Mouse (Mus musculus) forebrain, embryonic 16.5 days (tissue): ENCODE results near the gene Tmem50b. TPM values are rescaled to one million over a fixed set of nuclear protein-coding genes. Genes with fewer than 3 reads are reported as not detected.

Experiments
- ATAC-seq: fragments of 200-750 bp; cut with Nextera tagmentation; 2 replicates; pipeline ENCODE4 v1.8.0; 2017; ENCODE audit warnings: mild to moderate bottlenecking, moderate library complexity
- H3K27ac ChIP-seq: fragments of 300-500 bp; sonication (generic); 2 replicates; pipeline ENCODE4 v1.5.1; 2014; ENCODE audit warnings: low read length, control low read depth
- H3K27me3 ChIP-seq: fragments of 300-500 bp; sonication (generic); replicated peaks from 2 replicates; pipeline ENCODE4 v1.6.1; 2014; ENCODE audit warnings: low read length; ENCODE audit not compliant: control insufficient read depth, insufficient read depth
- H3K36me3 ChIP-seq: fragments of 300-500 bp; sonication (generic); 2 replicates; pipeline ENCODE4 v1.6.1; 2014; ENCODE audit not compliant: control insufficient read depth, insufficient read depth
- H3K4me1 ChIP-seq: fragments of 300-500 bp; sonication (generic); replicated peaks from 2 replicates; pipeline ENCODE4 v1.6.1; 2014; ENCODE audit warnings: low read length; ENCODE audit not compliant: control insufficient read depth, insufficient read depth
- H3K4me2 ChIP-seq: fragments of 300-500 bp; sonication (generic); 2 replicates; pipeline ENCODE4 v1.6.1; 2014; ENCODE audit warnings: mild to moderate bottlenecking, low read length, control low read depth
- H3K4me3 ChIP-seq: fragments of 300-500 bp; sonication (generic); replicated peaks from 2 replicates; pipeline ENCODE4 v1.5.1; 2014; ENCODE audit warnings: mild to moderate bottlenecking, low read length, control low read depth
- H3K9ac ChIP-seq: fragments of 300-500 bp; sonication (generic); replicated peaks from 2 replicates; pipeline ENCODE4 v1.6.1; 2014; ENCODE audit warnings: low read depth, low read length, control low read depth
- H3K9me3 ChIP-seq: fragments of 300-500 bp; sonication (generic); 2 replicates; pipeline ENCODE4 v1.6.1; 2016; ENCODE audit warnings: low read length; ENCODE audit not compliant: control insufficient read depth
- WGBS: fragments of 180-500 bp; shearing (Covaris S2); extraction: QIAGEN DNeasy Blood & Tissue Kit; methylation state at CpG from one replicate; pipeline ENCODE4 v1.1.7; 2014; 5-methylcytosine and 5-hydroxymethylcytosine counted together
- polyA plus RNA-seq: library from polyadenylated mRNA; unstranded; fragments of >200 nt; fragmentation: Nextera tagmentation; extraction: Ambion mirVana; gene quantifications from 2 replicates; pipeline ENCODE4 v1.2.1, GENCODE M21; 2015

Tmem50b gene
- polyA plus RNA-seq, 1 experiment from 2014 or later, result 93.8 TPM

- Histone ChIP-seq H3K9ac (peak within 1 kb of the TSS; percentile 80), H3K27ac (no peak within 1 kb of the TSS), H3K36me3 (peaks cover 9% of the 10 kb centered on the region), H3K27me3 (no peaks in the 10 kb centered on the region), H3K9me3 (no peaks in the 10 kb centered on the region), H3K4me3 (peak within 1 kb of the TSS; percentile 73), H3K4me2 (peak within 1 kb of the TSS; percentile 81), H3K4me1 (peaks cover 5% of the 10 kb centered on the region)
- peak; percentile 97 for ATAC-seq
- WGBS, result 9% methylated on average over 39 of the region's 39 CpGs
Observed at GRCm38 (mm10) chr16:91618511-91619501, 21.2 kb upstream of the Tmem50b start, which contains the start of gene Dnajc28. Gene Dnajc28, minus strand, starts transcription at chr16:91619026.

GRCm38 (mm10) chr16:91614552-91614951 is 17.0 kb upstream of the Tmem50b start:
- Histone ChIP-seq H3K9ac (no peak overlapping the region), H3K9me3 (no peaks in the 10 kb centered on the region), H3K27me3 (no peaks in the 10 kb centered on the region), H3K27ac (no peak overlapping the region), H3K4me1 (peaks cover 5% of the 10 kb centered on the region), H3K4me2 (no peak overlapping the region), H3K4me3 (no peak overlapping the region), H3K36me3 (no peaks in the 10 kb centered on the region)
- 77% methylated on average over 6 of the region's 6 CpGs for WGBS
- no peak for ATAC-seq

DNA sequence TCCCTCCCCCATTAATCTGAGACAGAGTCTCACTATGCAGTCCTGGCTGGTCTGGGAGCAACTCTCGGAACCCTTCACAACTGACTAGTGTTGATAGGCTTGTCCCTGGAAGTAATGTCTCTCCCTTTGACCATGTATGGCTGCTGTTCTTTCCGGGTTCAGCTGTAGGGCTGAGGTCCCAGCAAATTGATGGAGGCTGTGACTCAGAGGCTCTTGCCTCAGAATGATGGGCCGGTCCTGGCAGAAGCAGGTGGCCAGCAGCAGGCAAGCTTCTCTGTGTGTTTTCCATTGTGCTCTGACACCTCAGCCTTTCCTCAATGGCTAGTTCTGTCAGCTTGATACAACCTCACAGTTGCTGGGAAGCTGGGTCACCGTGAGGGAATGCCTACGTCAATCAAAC is 14.9 kb upstream of the Tmem50b start:
- Histone ChIP-seq H3K27me3 (no peaks in the 10 kb centered on the region), H3K9me3 (no peaks in the 10 kb centered on the region), H3K27ac (no peak overlapping the region), H3K4me1 (no peaks in the 10 kb centered on the region), H3K4me3 (no peak overlapping the region), H3K36me3 (no peaks in the 10 kb centered on the region), H3K4me2 (no peak overlapping the region), H3K9ac (no peak overlapping the region)
- WGBS, result 80% methylated on average over 5 of the region's 5 CpGs
- ATAC-seq, result no peak

GRCm38 (mm10) chr16:91611248-91611647 is 13.6 kb upstream of the Tmem50b start:
- Histone ChIP-seq H3K27me3 (no peaks in the 10 kb centered on the region), H3K36me3 (no peaks in the 10 kb centered on the region), H3K4me2 (no peak overlapping the region), H3K4me3 (no peak overlapping the region), H3K27ac (no peak overlapping the region), H3K4me1 (no peaks in the 10 kb centered on the region), H3K9me3 (no peaks in the 10 kb centered on the region), H3K9ac (no peak overlapping the region)
- no peak for ATAC-seq
- WGBS, result 61% methylated on average over 11 of the region's 11 CpGs

GRCm38 (mm10) chr16:91609501-91610245 is 12.1 kb upstream of the Tmem50b start:
- no peaks in the 10 kb centered on the region for H3K36me3 ChIP-seq
- no peaks in the 10 kb centered on the region for H3K27me3 ChIP-seq
- no peak overlapping the region for H3K9ac ChIP-seq
- no peak overlapping the region for H3K4me3 ChIP-seq
- no peak overlapping the region for H3K4me2 ChIP-seq
- H3K9me3 ChIP-seq, result no peaks in the 10 kb centered on the region
- no peaks in the 10 kb centered on the region for H3K4me1 ChIP-seq
- WGBS, result 65% methylated on average over 9 of the region's 9 CpGs
- H3K27ac ChIP-seq, result no peak overlapping the region
- no peak for ATAC-seq

- no peaks in the 10 kb centered on the region for H3K36me3 ChIP-seq
- no peak overlapping the region for H3K9ac ChIP-seq
- no peaks in the 10 kb centered on the region for H3K4me1 ChIP-seq
- no peaks in the 10 kb centered on the region for H3K27me3 ChIP-seq
- no peak overlapping the region for H3K4me3 ChIP-seq
- 91% methylated on average over 8 of the region's 8 CpGs for WGBS
- H3K27ac ChIP-seq, result no peak overlapping the region
- no peak for ATAC-seq
- H3K9me3 ChIP-seq, result no peaks in the 10 kb centered on the region
- no peak overlapping the region for H3K4me2 ChIP-seq
Observed at GRCm38 (mm10) chr16:91606958-91607357, 9.4 kb upstream of the Tmem50b start.

GRCm38 (mm10) chr16:91605156-91605555 is 7.6 kb upstream of the Tmem50b start:
- no peaks in the 10 kb centered on the region for H3K36me3 ChIP-seq
- H3K4me3 ChIP-seq, result no peak overlapping the region
- no peaks in the 10 kb centered on the region for H3K9me3 ChIP-seq
- ATAC-seq, result no peak
- H3K27me3 ChIP-seq, result no peaks in the 10 kb centered on the region
- WGBS, result 51% methylated on average over 6 of the region's 6 CpGs
- H3K4me2 ChIP-seq, result no peak overlapping the region
- H3K27ac ChIP-seq, result no peak overlapping the region
- no peaks in the 10 kb centered on the region for H3K4me1 ChIP-seq
- no peak overlapping the region for H3K9ac ChIP-seq

- H3K4me1 ChIP-seq, result peaks cover 4% of the 10 kb centered on the region
- H3K36me3 ChIP-seq, result no peaks in the 10 kb centered on the region
- H3K27ac ChIP-seq, result no peak overlapping the region
- H3K9me3 ChIP-seq, result no peaks in the 10 kb centered on the region
- no peak for ATAC-seq
- H3K27me3 ChIP-seq, result peaks cover 3% of the 10 kb centered on the region; the same call in 1 of the 2 replicates
- H3K4me2 ChIP-seq, result no peak overlapping the region
- WGBS, result 82% methylated on average over 9 of the region's 9 CpGs
- H3K4me3 ChIP-seq, result no peak overlapping the region
- H3K9ac ChIP-seq, result no peak overlapping the region
Observed at GRCm38 (mm10) chr16:91601693-91602092, 4.1 kb upstream of the Tmem50b start.

GRCm38 (mm10) chr16:91601081-91601480 is 3.5 kb upstream of the Tmem50b start:
- Histone ChIP-seq H3K4me1 (peaks cover 9% of the 10 kb centered on the region), H3K27ac (no peak overlapping the region), H3K9me3 (no peaks in the 10 kb centered on the region), H3K4me3 (no peak overlapping the region), H3K27me3 (peaks cover 3% of the 10 kb centered on the region; the same call in 1 of the 2 replicates), H3K4me2 (no peak overlapping the region), H3K9ac (no peak overlapping the region), H3K36me3 (no peaks in the 10 kb centered on the region)
- ATAC-seq, result no peak
- WGBS, result 84% methylated on average over 4 of the region's 4 CpGs
